Mouse (Mus musculus) neural tube, embryonic 12.5 days (tissue): Measurements from ENCODE around the gene Cenph. TPM values are rescaled to one million over a fixed set of nuclear protein-coding genes. Genes with fewer than 3 reads are reported as not detected.
"Not testable (repeated sequence)": the region's sequence is repeated elsewhere in the genome, so short reads cannot be mapped to it uniquely, and the experiment has no call there.

Experiments used
- ATAC-seq: fragments of 200-750 bp; cut with Nextera tagmentation; 2 replicates; pipeline ENCODE4 v1.8.0; 2017; ENCODE audit warnings: low read depth, mild to moderate bottlenecking, moderate TSS enrichment, moderate library complexity; ENCODE audit not compliant: low FRiP score
- H3K27ac ChIP-seq: fragments of 300-500 bp; sonication (generic); 2 replicates; pipeline ENCODE4 v1.5.1; 2016
- H3K27me3 ChIP-seq: fragments of 300-500 bp; sonication (generic); replicated peaks from 2 replicates; pipeline ENCODE4 v1.6.1; 2016; ENCODE audit warnings: mild to moderate bottlenecking
- H3K36me3 ChIP-seq: fragments of 300-500 bp; sonication (generic); 2 replicates; pipeline ENCODE4 v1.6.1; 2016; ENCODE audit warnings: mild to moderate bottlenecking
- H3K4me1 ChIP-seq: fragments of 300-500 bp; sonication (generic); 2 replicates; pipeline ENCODE4 v1.6.1; 2016
- H3K4me2 ChIP-seq: fragments of 300-500 bp; sonication (generic); replicated peaks from 2 replicates; pipeline ENCODE4 v1.6.1; 2016; ENCODE audit warnings: mild to moderate bottlenecking
- H3K4me3 ChIP-seq: fragments of 300-500 bp; sonication (generic); 2 replicates; pipeline ENCODE4 v1.5.1; 2016
- H3K9ac ChIP-seq: fragments of 300-500 bp; sonication (generic); 2 replicates; pipeline ENCODE4 v1.6.1; 2016; ENCODE audit warnings: mild to moderate bottlenecking
- H3K9me3 ChIP-seq: fragments of 300-500 bp; sonication (generic); 2 replicates; pipeline ENCODE4 v1.6.1; 2016; ENCODE audit warnings: mild to moderate bottlenecking
- WGBS: fragments of 180-500 bp; shearing (Covaris S2); methylation state at CpG from one replicate; pipeline ENCODE4 v1.1.7; 2016; 5-methylcytosine and 5-hydroxymethylcytosine counted together
- polyA plus RNA-seq: library from polyadenylated mRNA; unstranded; fragments of >200 nt; fragmentation: Nextera tagmentation; extraction: Ambion mirVana; gene quantifications from 2 replicates; pipeline ENCODE4 v1.2.1, GENCODE M21; 2016

Cenph gene
- polyA plus RNA-seq, 1 experiment from 2014 or later = 27.9 TPM

GRCm38 (mm10) chr13:100743346-100744035 lies 32.2 kb downstream of the Cenph start:
- Histone ChIP-seq H3K27ac (peak overlapping the region; percentile 94; the same call in 1 of the 2 replicates), H3K4me3 (peak overlapping the region; percentile 85), H3K36me3 (peaks cover 8% of the 10 kb centered on the region; the same call in 1 of the 2 replicates), H3K9me3 (no peaks in the 10 kb centered on the region), H3K4me2 (peak overlapping the region; percentile 60), H3K9ac (no peak overlapping the region), H3K4me1 (peaks cover 5% of the 10 kb centered on the region; the same call in 1 of the 2 replicates), H3K27me3 (no peaks in the 10 kb centered on the region)
- peak; percentile 55 for ATAC-seq
- 66% methylated on average over 11 of the region's 11 CpGs for WGBS

- Histone ChIP-seq H3K4me3 (no peak overlapping the region), H3K9ac (no peak overlapping the region), H3K4me1 (peaks cover 5% of the 10 kb centered on the region; the same call in 1 of the 2 replicates), H3K36me3 (peaks cover 11% of the 10 kb centered on the region; the same call in 1 of the 2 replicates), H3K9me3 (no peaks in the 10 kb centered on the region), H3K27me3 (no peaks in the 10 kb centered on the region), H3K4me2 (peak overlapping the region; percentile 37; the same call in 1 of the 2 replicates), H3K27ac (no peak overlapping the region)
- ATAC-seq = no peak
- 93% methylated on average over 5 of the region's 5 CpGs for WGBS
These were observed 32.9 kb downstream of the Cenph start for GRCm38 (mm10) chr13:100742831-100743230.

- ATAC-seq = no peak
- no peak overlapping the region for H3K4me3 ChIP-seq
- H3K36me3 ChIP-seq = peaks cover 29% of the 10 kb centered on the region
- H3K27me3 ChIP-seq = no peaks in the 10 kb centered on the region
- H3K4me1 ChIP-seq = peaks cover 12% of the 10 kb centered on the region
- H3K9ac ChIP-seq = no peak overlapping the region
- no peak overlapping the region for H3K4me2 ChIP-seq
- H3K9me3 ChIP-seq = no peaks in the 10 kb centered on the region
- H3K27ac ChIP-seq = no peak overlapping the region
- 99% methylated on average over 2 of the region's 2 CpGs for WGBS
These were observed 42.9 kb downstream of the Cenph start for GRCm38 (mm10) chr13:100732756-100733155.

GRCm38 (mm10) chr13:100731462-100732046 lies 44.1 kb downstream of the Cenph start:
- 85% methylated on average over 6 of the region's 6 CpGs for WGBS
- Histone ChIP-seq H3K4me1 (peaks cover 15% of the 10 kb centered on the region), H3K36me3 (peaks cover 27% of the 10 kb centered on the region), H3K4me2 (peak overlapping the region; percentile 89; the same call in 1 of the 2 replicates)
- not testable (repeated sequence) for ATAC-seq, H3K9me3 ChIP-seq, H3K27ac ChIP-seq, H3K27me3 ChIP-seq, H3K9ac ChIP-seq, H3K4me3 ChIP-seq

- peak within 1 kb of the TSS; percentile 80 for H3K9ac ChIP-seq
- H3K4me3 ChIP-seq = peak within 1 kb of the TSS; percentile 75
- peaks cover 23% of the 10 kb centered on the region for H3K36me3 ChIP-seq
- H3K9me3 ChIP-seq = no peaks in the 10 kb centered on the region
- 0% methylated on average over 19 of the region's 19 CpGs for WGBS
- peak within 1 kb of the TSS; percentile 89 for H3K4me2 ChIP-seq
- peaks cover 15% of the 10 kb centered on the region for H3K4me1 ChIP-seq
- ATAC-seq = peak; percentile 100
- H3K27me3 ChIP-seq = no peaks in the 10 kb centered on the region
- H3K27ac ChIP-seq = peak within 1 kb of the TSS; percentile 74
These were observed 44.9 kb downstream of the Cenph start, which contains the start of gene Cdk7 for GRCm38 (mm10) chr13:100730861-100731176. Gene Cdk7, minus strand, starts transcription at chr13:100730939.

- under 1% methylated on average over 30 of the region's 30 CpGs for WGBS
- H3K4me3 ChIP-seq = peak overlapping the region; percentile 75
- peaks cover 15% of the 10 kb centered on the region for H3K4me1 ChIP-seq
- H3K27ac ChIP-seq = peak overlapping the region; percentile 74
- peak overlapping the region; percentile 89 for H3K4me2 ChIP-seq
- ATAC-seq = peak; percentile 89; the same call in 1 of the 2 replicates
- peaks cover 23% of the 10 kb centered on the region for H3K36me3 ChIP-seq
- H3K9me3 ChIP-seq = no peaks in the 10 kb centered on the region
- peak overlapping the region; percentile 80 for H3K9ac ChIP-seq
- H3K27me3 ChIP-seq = no peaks in the 10 kb centered on the region
These were observed 45.4 kb downstream of the Cenph start for GRCm38 (mm10) chr13:100730153-100730860.

- H3K27me3 ChIP-seq, ATAC-seq, H3K9ac ChIP-seq, H3K9me3 ChIP-seq, H3K27ac ChIP-seq, H3K4me3 ChIP-seq, H3K4me2 ChIP-seq: not testable (repeated sequence)
- H3K4me1 ChIP-seq = peaks cover 19% of the 10 kb centered on the region
- H3K36me3 ChIP-seq = peaks cover 21% of the 10 kb centered on the region
- WGBS = 95% methylated on average over 4 of the region's 4 CpGs
These were observed 47.2 kb downstream of the Cenph start for GRCm38 (mm10) chr13:100728530-100728929.

GRCm38 (mm10) chr13:100728086-100728485 lies 47.6 kb downstream of the Cenph start:
- Histone ChIP-seq H3K4me2 (no peak overlapping the region), H3K4me3 (no peak overlapping the region), H3K36me3 (peaks cover 21% of the 10 kb centered on the region), H3K9me3 (no peaks in the 10 kb centered on the region), H3K9ac (no peak overlapping the region), H3K27ac (no peak overlapping the region), H3K4me1 (peaks cover 19% of the 10 kb centered on the region), H3K27me3 (no peaks in the 10 kb centered on the region)
- 94% methylated on average over 5 of the region's 5 CpGs for WGBS
- no peak for ATAC-seq

- H3K4me2 ChIP-seq = no peak overlapping the region
- H3K36me3 ChIP-seq = peaks cover 33% of the 10 kb centered on the region
- 92% methylated on average over 10 of the region's 10 CpGs for WGBS
- no peaks in the 10 kb centered on the region for H3K27me3 ChIP-seq
- H3K9ac ChIP-seq = no peak overlapping the region
- H3K27ac ChIP-seq = no peak overlapping the region
- no peak for ATAC-seq
- no peaks in the 10 kb centered on the region for H3K9me3 ChIP-seq
- peaks cover 19% of the 10 kb centered on the region for H3K4me1 ChIP-seq
- H3K4me3 ChIP-seq = no peak overlapping the region
These were observed 50.5 kb downstream of the Cenph start for GRCm38 (mm10) chr13:100725194-100725593.

GRCm38 (mm10) chr13:100724051-100724754 lies 51.5 kb downstream of the Cenph start:
- Histone ChIP-seq H3K36me3 (peaks cover 38% of the 10 kb centered on the region), H3K4me3 (no peak overlapping the region), H3K27me3 (no peaks in the 10 kb centered on the region), H3K9me3 (no peaks in the 10 kb centered on the region), H3K4me2 (no peak overlapping the region), H3K27ac (no peak overlapping the region), H3K9ac (no peak overlapping the region), H3K4me1 (peaks cover 9% of the 10 kb centered on the region)
- no peak for ATAC-seq
- WGBS = 88% methylated on average over 7 of the region's 7 CpGs

GRCm38 (mm10) chr13:100721656-100722055 lies 54.0 kb downstream of the Cenph start:
- H3K27ac ChIP-seq = no peak overlapping the region
- no peaks in the 10 kb centered on the region for H3K9me3 ChIP-seq
- WGBS = 84% methylated on average over 5 of the region's 5 CpGs
- peaks cover 39% of the 10 kb centered on the region for H3K36me3 ChIP-seq
- no peak for ATAC-seq
- H3K4me1 ChIP-seq = peaks cover 3% of the 10 kb centered on the region; the same call in 1 of the 2 replicates
- H3K9ac ChIP-seq = no peak overlapping the region
- no peaks in the 10 kb centered on the region for H3K27me3 ChIP-seq
- no peak overlapping the region for H3K4me3 ChIP-seq
- no peak overlapping the region for H3K4me2 ChIP-seq

- Histone ChIP-seq H3K27me3 (no peaks in the 10 kb centered on the region), H3K36me3 (peaks cover 75% of the 10 kb centered on the region), H3K27ac (no peak overlapping the region), H3K4me2 (no peak overlapping the region), H3K4me1 (no peaks in the 10 kb centered on the region), H3K4me3 (no peak overlapping the region), H3K9ac (no peak overlapping the region), H3K9me3 (no peaks in the 10 kb centered on the region)
- 91% methylated on average over 6 of the region's 6 CpGs for WGBS
- ATAC-seq = no peak
These were observed 60.2 kb downstream of the Cenph start for GRCm38 (mm10) chr13:100715467-100715866.
